Mouse (Mus musculus) MEL (cell line): ENCODE results near the gene Gsta2.

Experiments used
- CTCF ChIP-seq, 3 experiments: IDR thresholded peaks in 2 of 3; conservative IDR thresholded peaks in 1 of 3; 2 replicates each; pipeline ENCODE4 v1.5.1; 2011 to 2012; ENCODE audit warnings: low read length in 3 of 3, low read depth in 2 of 3, mild to moderate bottlenecking in 2 of 3, improper control_type of control experiment in 1 of 3, inconsistent platforms in 1 of 3, mixed read lengths in 1 of 3, moderate library complexity in 1 of 3; ENCODE audit not compliant: control insufficient read depth in 1 of 3, insufficient read depth in 1 of 3, poor library complexity in 1 of 3, severe bottlenecking in 1 of 3
- EP300 ChIP-seq, 2 experiments: IDR thresholded peaks; 2 replicates each; pipeline ENCODE4 v1.6.1; 2011; ENCODE audit warnings: improper control_type of control experiment in 2 of 2, low read length in 2 of 2, low read depth in 1 of 2, mild to moderate bottlenecking in 1 of 2
- MEF2A ChIP-seq: IDR thresholded peaks from 2 replicates; pipeline ENCODE4 v1.6.1; 2014; ENCODE audit warnings: low read depth, mild to moderate bottlenecking, inconsistent platforms, low read length, improper control_type of control experiment; ENCODE audit not compliant: poor library complexity, insufficient replicate concordance, severe bottlenecking; ENCODE audit errors: extremely low read depth
- POLR2A ChIP-seq, 2 experiments: IDR thresholded peaks; 2 replicates each; pipeline ENCODE4 v1.6.1; 2011 to 2012; ENCODE audit warnings: low read length in 2 of 2, mild to moderate bottlenecking in 2 of 2, control low read depth in 1 of 2, improper control_type of control experiment in 1 of 2, low read depth in 1 of 2, moderate library complexity in 1 of 2; ENCODE audit not compliant: control insufficient read depth in 1 of 2, insufficient read depth in 1 of 2, poor library complexity in 1 of 2

GRCm38 (mm10) chr9:78298232-78298631 lies 57.4 kb downstream of the Gsta2 start:
- TF ChIP-seq CTCF (IDR thresholded peaks at IDR 0.05 in 2 of 3, conservative IDR thresholded peaks at IDR 0.05 in 1 of 3; ENCODE audit: control insufficient read depth in 1 of 3, insufficient read depth in 1 of 3, low read depth in 2 of 3, low read length in 3 of 3, poor library complexity in 1 of 3, severe bottlenecking in 1 of 3) (no peak), MEF2A (no peak), EP300 (IDR thresholded peaks at IDR 0.05; ENCODE audit: low read depth in 1 of 2, low read length in 2 of 2) (no peak), POLR2A (IDR thresholded peaks at IDR 0.05; ENCODE audit: control insufficient read depth in 1 of 2, insufficient read depth in 1 of 2, low read depth in 1 of 2, low read length in 2 of 2, poor library complexity in 1 of 2) (no peak)
